Mouse (Mus musculus) heart, postnatal 0 days (tissue): Measurements from ENCODE around the gene Fam185a. TPM values are rescaled to one million over a fixed set of nuclear protein-coding genes. Genes with fewer than 3 reads are reported as not detected.

Source experiments
- ATAC-seq: fragments of 200-750 bp; cut with Nextera tagmentation; 2 replicates; pipeline ENCODE4 v1.8.0; 2017; ENCODE audit warnings: low read depth, moderate number of reproducible peaks, moderate library complexity; ENCODE audit not compliant: insufficient read depth
- DNase-seq: peaks from one replicate; pipeline ENCODE4 v3.0.0-alpha.2; 2016; ENCODE audit warnings: low spot score
- H3K27ac ChIP-seq: fragments of 300-500 bp; sonication (generic); 2 replicates; pipeline ENCODE4 v1.5.1; 2014; ENCODE audit warnings: low read depth, mild to moderate bottlenecking
- H3K27me3 ChIP-seq: fragments of 300-500 bp; sonication (generic); 2 replicates; pipeline ENCODE4 v1.6.1; 2014; ENCODE audit warnings: low read length, mixed read lengths; ENCODE audit not compliant: control insufficient read depth, insufficient read depth
- H3K36me3 ChIP-seq: fragments of 300-500 bp; sonication (generic); replicated peaks from 2 replicates; pipeline ENCODE4 v1.6.1; 2014; ENCODE audit warnings: low read length, mixed read lengths; ENCODE audit not compliant: control insufficient read depth, insufficient read depth
- H3K4me1 ChIP-seq: fragments of 300-500 bp; sonication (generic); 2 replicates; pipeline ENCODE4 v1.6.1; 2014; ENCODE audit warnings: antibody characterized with exemption; ENCODE audit not compliant: control insufficient read depth, insufficient read depth
- H3K4me2 ChIP-seq: fragments of 300-500 bp; sonication (generic); 2 replicates; pipeline ENCODE4 v1.6.1; 2014; ENCODE audit warnings: low read depth, mild to moderate bottlenecking, low read length, moderate library complexity
- H3K4me3 ChIP-seq: fragments of 300-500 bp; sonication (generic); 2 replicates; pipeline ENCODE4 v1.5.1; 2014; ENCODE audit warnings: low read depth, low read length
- H3K9ac ChIP-seq: fragments of 300-500 bp; sonication (generic); replicated peaks from 2 replicates; pipeline ENCODE4 v1.6.1; 2014; ENCODE audit warnings: low read depth, low read length, mixed read lengths
- H3K9me3 ChIP-seq: fragments of 300-500 bp; sonication (generic); replicated peaks from 2 replicates; pipeline ENCODE4 v1.6.1; 2016; ENCODE audit warnings: low read length; ENCODE audit not compliant: control insufficient read depth
- CTCF ChIP-seq: IDR thresholded peaks from 2 replicates; pipeline ENCODE4 v1.5.1; 2016; ENCODE audit warnings: antibody characterized with exemption, control low read depth, low read depth
- EP300 ChIP-seq: IDR thresholded peaks from 2 replicates; pipeline ENCODE4 v1.6.1; 2016; ENCODE audit warnings: antibody characterized with exemption, low read depth
- WGBS: fragments of 180-500 bp; shearing (Covaris S2); extraction: QIAGEN DNeasy Blood & Tissue Kit; methylation state at CpG from one replicate; pipeline ENCODE4 v1.1.7; 2014; 5-methylcytosine and 5-hydroxymethylcytosine counted together
- polyA plus RNA-seq: library from polyadenylated mRNA; unstranded; fragments of >200 nt; fragmentation: Nextera tagmentation; extraction: Ambion mirVana; gene quantifications from 2 replicates; pipeline ENCODE4 v1.2.1, GENCODE M21; 2015
- total RNA-seq: library from RNA; depleted of rRNA; stranded (reverse); fragments of >200 nt; gene quantifications from 2 replicates; pipeline ENCODE4 v1.2.3, GENCODE M21; 2014; ENCODE audit warnings: low replicate concordance

The Fam185a gene
- total and polyA plus RNA-seq, 2 experiments from 2014 or later: 6.9 to 23.4 TPM

DNA sequence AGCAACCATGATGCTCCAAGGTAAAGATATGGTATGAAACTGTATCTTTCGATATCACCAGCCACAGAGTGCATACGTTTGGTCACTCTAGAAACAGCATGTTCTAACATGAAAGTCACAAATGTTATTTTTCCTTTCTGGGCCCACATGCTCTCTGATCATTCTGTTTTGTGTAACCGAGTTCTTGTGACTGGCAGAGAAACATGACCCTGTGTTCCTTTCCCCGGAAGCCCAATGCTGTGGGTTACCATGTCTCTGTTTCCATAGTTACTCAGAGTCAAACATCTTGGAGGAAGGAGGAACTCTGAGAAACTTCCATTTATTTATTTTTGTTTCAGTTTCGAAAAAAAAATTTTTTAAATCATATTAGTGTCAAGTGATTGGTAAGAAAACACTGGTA is 12.7 kb upstream of the Fam185a start:
- TF ChIP-seq EP300 (no peak), CTCF (no peak)
- Histone ChIP-seq H3K36me3 (no peaks in the 10 kb centered on the region), H3K4me1 (no peaks in the 10 kb centered on the region)

DNA sequence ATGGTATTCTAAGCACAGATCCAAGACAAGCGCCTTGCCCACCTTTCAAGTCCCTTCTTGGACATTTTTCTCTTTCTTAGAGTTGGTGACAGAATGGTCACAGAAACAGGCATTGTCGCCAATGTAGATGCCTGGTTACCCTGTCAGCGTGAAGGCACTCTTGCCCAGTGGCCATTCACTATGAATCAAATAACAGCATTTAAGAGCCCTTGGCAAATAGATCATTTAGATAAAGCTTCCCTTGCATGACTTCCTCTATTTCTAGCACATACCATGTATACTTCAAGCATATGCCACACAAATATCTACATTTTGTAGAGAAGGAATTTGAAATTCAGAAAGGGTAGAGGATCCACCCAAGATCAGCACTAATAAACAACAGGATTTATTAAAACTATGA is 11.4 kb upstream of the Fam185a start:
- no peaks in the 10 kb centered on the region for H3K9me3 ChIP-seq
- no peak overlapping the region for H3K4me3 ChIP-seq
- DNase-seq: no peak
- no peaks in the 10 kb centered on the region for H3K27me3 ChIP-seq
- H3K4me2 ChIP-seq: no peak overlapping the region
- H3K36me3 ChIP-seq: no peaks in the 10 kb centered on the region
- no peak overlapping the region for H3K27ac ChIP-seq
- no peak for TF ChIP-seq CTCF
- WGBS: 90% methylated on average over 3 of the region's 3 CpGs
- no peaks in the 10 kb centered on the region for H3K4me1 ChIP-seq
- ATAC-seq: no peak
- H3K9ac ChIP-seq: no peak overlapping the region

More for the DNA sequence above, 12.7 kb upstream of the Fam185a start:
- Histone ChIP-seq H3K4me3 (no peak overlapping the region), H3K27ac (no peak overlapping the region), H3K9ac (no peak overlapping the region), H3K27me3 (no peaks in the 10 kb centered on the region), H3K9me3 (no peaks in the 10 kb centered on the region), H3K4me2 (no peak overlapping the region)
- 72% methylated on average over 5 of the region's 5 CpGs for WGBS
- no peak for DNase-seq
- ATAC-seq: no peak

DNA sequence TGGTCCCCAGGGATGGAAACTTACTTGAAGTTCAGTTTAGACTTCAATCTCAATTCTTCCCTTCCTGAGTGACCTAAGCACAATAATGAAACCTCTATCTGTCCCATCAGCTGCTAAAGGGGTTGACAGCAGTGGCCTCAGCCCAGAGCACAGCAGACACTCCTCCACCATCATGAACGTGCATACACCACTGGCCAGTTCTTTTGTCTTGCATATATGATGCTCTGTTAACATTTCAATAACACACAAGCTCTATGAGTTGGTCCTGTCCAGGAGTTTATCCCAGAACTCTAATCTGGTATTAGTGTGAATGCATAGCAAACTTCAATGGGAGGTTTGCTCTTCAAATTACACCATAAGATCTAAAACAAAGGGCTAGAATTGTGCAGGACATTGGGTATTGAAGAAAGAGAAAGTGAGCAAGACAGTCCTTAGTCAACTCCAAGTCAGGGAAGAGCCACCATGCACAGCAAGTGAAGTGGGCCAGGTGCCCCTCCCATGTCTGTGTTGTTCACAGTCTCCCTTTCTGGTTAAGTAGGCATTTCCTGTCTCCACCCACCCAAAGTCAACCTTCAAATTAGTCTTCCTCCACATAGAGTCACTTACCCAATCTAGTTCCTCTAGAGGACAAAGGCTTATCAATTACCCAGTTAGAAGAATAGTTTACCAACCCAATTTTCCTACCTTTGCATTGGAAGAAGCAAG is 10.5 kb upstream of the Fam185a start:
- Histone ChIP-seq H3K9ac (no peak overlapping the region), H3K4me1 (no peaks in the 10 kb centered on the region), H3K9me3 (no peaks in the 10 kb centered on the region), H3K36me3 (no peaks in the 10 kb centered on the region), H3K4me2 (no peak overlapping the region), H3K4me3 (no peak overlapping the region), H3K27ac (no peak overlapping the region), H3K27me3 (no peaks in the 10 kb centered on the region)
- ATAC-seq (no peak), DNase-seq (no peak)
- WGBS: 56% methylated on average over 1 of the region's 1 CpGs
- TF ChIP-seq CTCF (no peak), EP300 (no peak)

DNA sequence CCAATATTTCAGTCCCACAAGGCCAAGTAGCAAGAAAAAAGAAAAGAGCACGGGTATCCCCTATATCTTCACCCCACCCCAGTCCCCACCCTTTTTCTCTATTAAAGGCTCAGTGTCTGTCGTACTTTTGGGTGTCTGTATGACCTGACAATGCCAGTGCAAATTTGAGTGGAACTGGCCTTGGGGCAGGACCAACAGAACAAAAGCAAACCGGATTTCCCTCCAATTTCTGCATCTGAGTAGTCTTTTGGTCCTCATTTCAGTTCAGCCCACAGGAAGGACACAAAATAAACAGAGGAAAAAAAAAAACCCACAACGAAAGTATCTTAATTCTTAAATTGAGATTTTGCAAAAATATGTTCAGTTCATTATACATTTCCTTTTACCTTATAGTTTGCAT is 6.1 kb upstream of the Fam185a start:
- WGBS: 65% methylated on average over 4 of the region's 4 CpGs
- Histone ChIP-seq H3K36me3 (no peaks in the 10 kb centered on the region), H3K4me1 (no peaks in the 10 kb centered on the region), H3K9ac (no peak overlapping the region), H3K27ac (no peak overlapping the region), H3K27me3 (no peaks in the 10 kb centered on the region), H3K4me2 (no peak overlapping the region), H3K4me3 (no peak overlapping the region), H3K9me3 (no peaks in the 10 kb centered on the region; the same call in 1 of the 2 replicates)
- ATAC-seq (no peak), DNase-seq (no peak)
- TF ChIP-seq CTCF (no peak), EP300 (no peak)

DNA sequence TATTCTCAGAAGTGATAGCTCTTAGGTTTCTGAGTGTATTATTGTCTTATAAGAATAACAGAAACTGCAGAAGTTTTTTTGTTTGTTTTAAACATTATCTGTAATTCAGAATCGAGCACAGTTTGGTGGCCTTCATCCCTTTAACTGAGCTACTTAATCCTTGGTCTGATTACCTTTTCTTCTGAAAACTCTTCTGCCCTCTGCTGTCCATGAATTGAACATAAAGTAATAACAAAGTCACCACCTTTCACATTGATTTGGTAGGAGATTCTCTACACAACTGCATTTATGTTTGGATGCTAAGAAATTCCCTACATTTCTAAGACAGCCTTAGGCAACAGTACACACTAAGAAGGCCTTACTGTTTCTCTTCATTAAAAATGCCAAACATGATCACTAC is 4.1 kb upstream of the Fam185a start:
- TF ChIP-seq CTCF (peak; percentile 64), EP300 (no peak)
- DNase-seq (peak; percentile 43), ATAC-seq (no peak)
- Histone ChIP-seq H3K9me3 (no peaks in the 10 kb centered on the region; the same call in 1 of the 2 replicates), H3K4me2 (no peak overlapping the region), H3K36me3 (no peaks in the 10 kb centered on the region), H3K27me3 (no peaks in the 10 kb centered on the region), H3K9ac (no peak overlapping the region), H3K4me3 (no peak overlapping the region), H3K27ac (no peak overlapping the region), H3K4me1 (no peaks in the 10 kb centered on the region)
- WGBS: 16% methylated on average over 1 of the region's 1 CpGs

DNA sequence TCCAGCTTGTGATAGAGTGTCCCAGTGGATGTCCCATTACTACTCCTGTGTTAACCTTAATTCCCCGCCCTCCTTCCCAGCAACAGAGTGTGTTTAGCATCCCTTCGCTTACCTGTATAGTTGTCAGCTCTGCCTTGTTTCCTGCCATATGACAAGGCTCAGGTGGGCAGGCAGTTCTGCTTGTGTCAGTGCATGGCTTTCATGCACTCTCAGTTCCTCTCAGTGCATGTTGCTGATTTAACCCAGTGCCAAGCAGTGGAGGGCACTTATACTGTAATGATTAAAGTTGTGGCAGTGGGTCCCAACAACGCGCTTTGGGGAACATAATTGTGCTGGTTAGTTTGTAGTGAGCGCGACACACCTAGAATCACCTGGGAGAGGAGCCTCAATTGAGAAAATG is 1.9 kb downstream of the Fam185a start:
- Histone ChIP-seq H3K4me2 (no peak overlapping the region), H3K4me1 (no peaks in the 10 kb centered on the region), H3K9ac (no peak overlapping the region), H3K4me3 (no peak overlapping the region), H3K36me3 (no peaks in the 10 kb centered on the region), H3K27ac (no peak overlapping the region), H3K27me3 (no peaks in the 10 kb centered on the region), H3K9me3 (no peaks in the 10 kb centered on the region)
- TF ChIP-seq EP300 (no peak), CTCF (no peak)
- DNase-seq (no peak), ATAC-seq (no peak)
- WGBS: 91% methylated on average over 6 of the region's 6 CpGs
